Mouse (Mus musculus): ENCODE measurements around the gene Fsd1. TPM values are rescaled to one million over a fixed set of nuclear protein-coding genes. Genes with fewer than 3 reads are reported as not detected.
A peak's percentile ranks its signal among the peaks of the same experiment; 100 is the strongest.

Gene Fsd1
- total and polyA plus RNA-seq, 3 experiments = 0.21 TPM; not detected in 2

- H3K4me1 ChIP-seq (ENCODE audit: control insufficient read depth in 1 of 2, insufficient read depth in 2 of 2) = peaks cover 19 to 78% of the 10 kb centered on the region in 2 experiments
- H3K4me2 ChIP-seq (ENCODE audit: insufficient read depth, low read depth, poor library complexity, severe bottlenecking) = peak overlapping the region; percentile 47
- no peak for TF ChIP-seq RAD21 (IDR thresholded peaks at IDR 0.05; ENCODE audit: low read depth, low read length)
- TF ChIP-seq MEF2A (IDR thresholded peaks at IDR 0.05; ENCODE audit: borderline replicate concordance, low read depth, low read length) = no peak
- no peak for TF ChIP-seq MYC (IDR thresholded peaks at IDR 0.05; ENCODE audit: low read depth, low read length)
- in situ Hi-C loops (cut with MboI; ENCODE audit: low pct_ligation_motif_present, low pct_unique_long_range_greater_than_20kb, low sequenced_read_pairs) (no loop called here), dilution Hi-C loops (cut with MboI; ENCODE audit: extremely low pct_ligation_motif_present, extremely low pct_unique_long_range_greater_than_20kb, low sequenced_read_pairs) (no loop called here)
- H3K79me2 ChIP-seq (replicated peaks; ENCODE audit: control insufficient read depth, extremely low read depth, insufficient read depth, poor library complexity, severe bottlenecking) = peaks cover 75% of the 10 kb centered on the region
- no peak overlapping the region for H3K9ac ChIP-seq (ENCODE audit: insufficient read depth, low read depth)
- H3K9me3 ChIP-seq (replicated peaks; ENCODE audit: low read length) = no peaks in the 10 kb centered on the region
- H3K27ac ChIP-seq (ENCODE audit: insufficient read depth, low read depth) = peak overlapping the region; percentile 3; the same call in 1 of the 2 replicates
- no peak overlapping the region for H3K4me3 ChIP-seq (replicated peaks in 1 of 3; ENCODE audit: low read depth in 2 of 3, low read length in 2 of 3, poor library complexity in 1 of 3)
- H3K36me3 ChIP-seq (replicated peaks in 1 of 2; ENCODE audit: control insufficient read depth in 1 of 2, insufficient read depth in 1 of 2, low read length in 1 of 2) = peaks cover 31 to 60% of the 10 kb centered on the region in 2 experiments
- peak; percentile 48 for DNase-seq (ENCODE audit: extremely low read depth)
- H3K27me3 ChIP-seq (replicated peaks) = no peaks in the 10 kb centered on the region
Observed at GRCm38 (mm10) chr17:56032831-56033230, 46.5 kb downstream of the Fsd1 start.

GRCm38 (mm10) chr17:56034040-56034725, 47.9 kb downstream of the Fsd1 start:
- in situ Hi-C loops (cut with MboI; ENCODE audit: low pct_ligation_motif_present, low pct_unique_long_range_greater_than_20kb, low sequenced_read_pairs) = no loop called here
- Histone ChIP-seq H3K4me3 (replicated peaks in 1 of 3; ENCODE audit: low read depth in 2 of 3, low read length in 2 of 3, poor library complexity in 1 of 3) (peak overlapping the region in 1 of 3 experiments; percentile 94), H3K36me3 (replicated peaks in 1 of 2; ENCODE audit: control insufficient read depth in 1 of 2, insufficient read depth in 1 of 2, low read length in 1 of 2) (peaks cover 17 to 46% of the 10 kb centered on the region in 2 experiments), H3K4me2 (ENCODE audit: insufficient read depth, low read depth, poor library complexity, severe bottlenecking) (peak overlapping the region; percentile 88), H3K9me3 (replicated peaks; ENCODE audit: low read length) (no peaks in the 10 kb centered on the region), H3K27ac (ENCODE audit: insufficient read depth, low read depth) (no peak overlapping the region), H3K4me1 (ENCODE audit: control insufficient read depth in 1 of 2, insufficient read depth in 2 of 2) (peaks cover 19 to 65% of the 10 kb centered on the region in 2 experiments), H3K27me3 (replicated peaks) (no peaks in the 10 kb centered on the region), H3K9ac (ENCODE audit: insufficient read depth, low read depth) (no peak overlapping the region; the same call in 1 of the 2 replicates), H3K79me2 (replicated peaks; ENCODE audit: control insufficient read depth, extremely low read depth, insufficient read depth, poor library complexity, severe bottlenecking) (peaks cover 67% of the 10 kb centered on the region)
- DNase-seq (ENCODE audit: extremely low read depth) = no peak
- dilution Hi-C loops (cut with MboI; ENCODE audit: extremely low pct_ligation_motif_present, extremely low pct_unique_long_range_greater_than_20kb, low sequenced_read_pairs) = no loop called here
- TF ChIP-seq MYC (IDR thresholded peaks at IDR 0.05; ENCODE audit: low read depth, low read length) (no peak), E2F4 (IDR thresholded peaks at IDR 0.05; ENCODE audit: insufficient replicate concordance, low read depth, low read length) (no peak), TCF12 (IDR thresholded peaks at IDR 0.05; ENCODE audit: low read depth, low read length) (no peak), ZNF384 (IDR thresholded peaks at IDR 0.05; ENCODE audit: low read depth, low read length) (no peak), POLR2AphosphoS2 (IDR thresholded peaks at IDR 0.05; ENCODE audit: low read depth, low read length) (no peak), NRF1 (IDR thresholded peaks at IDR 0.05; ENCODE audit: low read depth, low read length) (no peak), CTCF (conservative IDR thresholded peaks at IDR 0.05 in 1 of 2, IDR thresholded peaks at IDR 0.05 in 1 of 2; ENCODE audit: low read depth in 2 of 2, low read length in 2 of 2) (no peak), KAT2A (IDR thresholded peaks at IDR 0.05; ENCODE audit: insufficient replicate concordance, low read length) (no peak), MXI1 (IDR thresholded peaks at IDR 0.05; ENCODE audit: low read depth, low read length) (no peak), RAD21 (IDR thresholded peaks at IDR 0.05; ENCODE audit: low read depth, low read length) (no peak), MAZ (IDR thresholded peaks at IDR 0.05; ENCODE audit: low read depth, low read length) (no peak), PAX5 (IDR thresholded peaks at IDR 0.05; ENCODE audit: low read length) (no peak), POLR2A (IDR thresholded peaks at IDR 0.05; ENCODE audit: low read depth, low read length) (no peak), CHD1 (IDR thresholded peaks at IDR 0.05; ENCODE audit: low read depth, low read length) (no peak), ETS1 (conservative IDR thresholded peaks at IDR 0.05; ENCODE audit: low read depth, low read length) (no peak), USF2 (conservative IDR thresholded peaks at IDR 0.05; ENCODE audit: low read depth, low read length) (no peak), ELF1 (IDR thresholded peaks at IDR 0.05; ENCODE audit: low read depth, low read length) (no peak), GABPA (IDR thresholded peaks at IDR 0.05; ENCODE audit: insufficient replicate concordance, low read depth, low read length) (no peak)

Measured in CH12.LX (cell line).